Mouse (Mus musculus) embryo, embryonic 11 days (tissue): ENCODE data around the gene Slc43a3.

Experiments
- DNase-seq: peaks from one replicate; pipeline ENCODE4 v3.0.0-alpha.2; 2015

Gene Slc43a3

DNA sequence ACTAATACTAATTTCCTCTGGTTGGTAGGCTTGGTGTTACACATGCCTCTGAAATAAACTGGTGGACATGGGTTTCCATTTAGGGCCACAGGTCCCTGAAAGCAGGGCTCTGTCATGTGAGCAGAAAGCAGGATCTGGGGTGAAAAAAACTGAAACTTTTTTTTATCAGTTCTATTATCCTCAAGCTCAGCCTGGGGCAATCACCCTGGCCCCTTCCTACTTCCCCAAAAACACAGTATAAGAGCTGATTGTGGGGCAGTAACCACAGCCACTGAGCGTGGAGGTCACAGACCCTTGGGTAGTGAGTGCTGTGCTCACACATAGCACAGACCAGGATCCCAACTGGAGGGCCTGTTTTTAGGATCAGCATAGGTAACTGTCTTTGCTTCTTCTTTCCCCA lies 51.6 kb downstream of the Slc43a3 start, which contains the start of gene Prg3:
TSS of gene Prg3 (plus strand) at position 286 of the 400 bp plus-strand sequence.
- no peak for DNase-seq

DNA sequence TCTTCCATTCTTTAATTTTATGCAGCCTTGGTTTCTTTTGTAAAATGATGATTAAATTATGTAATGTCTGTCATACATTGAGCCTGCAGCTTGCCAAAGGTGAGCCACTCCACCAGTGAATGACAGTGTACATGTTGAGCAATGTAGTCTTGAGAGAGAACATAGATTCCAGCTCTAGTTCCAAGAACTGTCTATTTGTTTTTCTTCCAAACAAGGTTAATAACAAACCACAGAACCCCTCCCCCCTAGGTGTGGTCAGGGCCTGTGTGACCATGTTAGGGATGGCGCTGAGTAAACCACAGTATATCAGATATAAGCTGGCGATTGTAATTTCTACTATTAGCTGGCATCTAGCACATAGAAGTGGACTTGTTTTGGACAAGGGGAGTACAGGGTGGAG lies 60.0 kb downstream of the Slc43a3 start:
- no peak for DNase-seq

DNA sequence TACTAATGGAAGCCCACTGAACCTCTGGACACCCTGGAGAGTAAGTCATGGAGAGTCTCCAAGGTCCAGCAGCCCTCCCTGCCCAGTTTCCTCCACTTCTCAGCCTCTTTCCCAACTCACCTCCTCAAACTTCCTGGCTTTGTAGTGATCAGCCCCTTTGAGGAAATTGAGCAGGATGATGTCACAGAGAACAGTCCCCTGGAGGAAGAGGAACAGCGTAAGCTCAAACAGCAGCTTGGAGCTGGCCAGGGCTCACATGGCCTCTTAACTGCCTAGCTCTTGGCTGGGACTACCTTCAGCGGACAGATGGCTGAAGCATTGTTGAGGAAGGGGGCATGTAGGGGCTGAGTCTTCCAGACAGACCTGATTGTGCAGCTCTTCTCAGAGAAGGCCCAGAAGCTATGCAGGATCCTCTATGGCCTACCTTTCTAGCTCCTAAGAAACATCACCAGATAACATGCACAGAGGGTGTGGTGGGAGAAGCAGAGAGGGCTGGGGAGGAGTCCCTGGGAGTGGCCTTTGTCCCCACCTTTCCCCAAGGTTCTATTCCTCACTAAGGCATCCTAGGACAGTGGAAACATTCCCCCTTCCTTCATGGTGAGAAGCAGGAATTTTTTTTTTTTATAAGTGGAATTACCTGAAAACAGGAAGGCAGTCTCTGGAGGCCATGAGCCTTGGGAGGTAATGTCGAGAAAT lies 63.3 kb downstream of the Slc43a3 start:
- no peak for DNase-seq

- no peak for DNase-seq
These were observed 65.1 kb downstream of the Slc43a3 start for GRCm38 (mm10) chr2:85001497-85001896.

DNA sequence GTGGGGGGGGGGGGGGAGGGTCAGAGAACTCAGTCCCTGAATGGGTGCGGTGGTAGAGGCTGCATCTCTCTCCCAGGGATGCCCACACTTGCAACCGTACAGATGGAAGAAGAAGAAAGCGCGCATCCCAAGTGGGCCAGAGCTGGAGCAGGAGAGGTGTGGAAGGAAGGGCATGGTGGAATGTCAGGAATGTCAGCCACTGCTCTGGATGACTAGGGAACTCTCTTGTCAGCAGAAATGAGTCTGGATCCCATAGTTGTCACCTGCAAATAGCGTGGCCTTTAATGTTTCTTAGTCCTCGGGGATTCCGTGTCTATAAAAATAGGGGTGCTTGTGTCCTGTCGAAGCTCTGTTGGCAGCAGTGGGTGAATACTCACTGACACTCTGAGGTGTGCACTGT lies 66.2 kb downstream of the Slc43a3 start:
- no peak for DNase-seq

- DNase-seq: no peak
These were observed 68.0 kb downstream of the Slc43a3 start for GRCm38 (mm10) chr2:85004341-85004740.

- no peak for DNase-seq
These were observed 70.2 kb downstream of the Slc43a3 start for GRCm38 (mm10) chr2:85006600-85006999.

DNA sequence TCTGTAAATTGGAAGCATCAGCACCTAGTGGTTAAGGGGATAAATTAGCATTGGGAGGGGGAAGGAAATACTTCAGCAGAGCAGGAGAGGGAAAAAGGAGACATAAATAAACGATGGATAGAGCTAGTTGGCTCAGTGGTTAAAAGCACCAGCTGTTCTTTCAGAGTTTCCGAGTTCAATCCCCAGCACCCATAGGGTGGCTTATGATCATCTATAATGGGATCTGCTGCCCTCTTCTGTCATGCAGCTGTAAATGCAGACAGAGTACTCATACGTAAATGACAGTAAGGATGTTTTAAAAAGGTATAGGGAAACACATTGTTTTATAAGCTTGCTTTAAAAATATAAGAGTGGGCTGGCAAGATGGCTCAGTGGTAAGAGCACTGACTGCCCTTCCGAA lies 71.3 kb downstream of the Slc43a3 start:
- DNase-seq: peak; percentile 44
